Mouse (Mus musculus) MEL (cell line): ENCODE data around the gene Gsk3b. TPM values are rescaled to one million over a fixed set of nuclear protein-coding genes. Genes with fewer than 3 reads are reported as not detected.

ENCODE experiments used
- DNase-seq: peaks from one replicate; pipeline ENCODE4 v3.0.0; 2011; ENCODE audit warnings: low read depth, low spot score
- H3K27ac ChIP-seq: 2 replicates; pipeline ENCODE4 v1.5.1; 2012; ENCODE audit warnings: low read depth, mild to moderate bottlenecking, control low read depth, low read length, moderate library complexity; ENCODE audit not compliant: control insufficient read depth
- H3K27me3 ChIP-seq, 2 experiments: fragments of 150-350 bp in 1 of 2; sonication (generic) in 1 of 2; 2 replicates each; pipeline ENCODE4 v1.6.1; 2012; ENCODE audit warnings: low read length in 2 of 2, mild to moderate bottlenecking in 2 of 2, improper control_type of control experiment in 1 of 2, moderate library complexity in 1 of 2; ENCODE audit not compliant: insufficient read depth in 2 of 2, control insufficient read depth in 1 of 2
- H3K36me3 ChIP-seq, 2 experiments: 2 replicates each; pipeline ENCODE4 v1.6.1; 2012 to 2014; ENCODE audit warnings: low read length in 2 of 2, improper control_type of control experiment in 1 of 2, inconsistent platforms in 1 of 2, mild to moderate bottlenecking in 1 of 2; ENCODE audit not compliant: insufficient read depth in 2 of 2, control insufficient read depth in 1 of 2
- H3K4me1 ChIP-seq, 2 experiments: fragments of 150-350 bp in 1 of 2; sonication (generic) in 1 of 2; 2 replicates each; pipeline ENCODE4 v1.6.1; 2012; ENCODE audit warnings: low read length in 2 of 2, improper control_type of control experiment in 1 of 2, mild to moderate bottlenecking in 1 of 2; ENCODE audit not compliant: insufficient read depth in 2 of 2, control insufficient read depth in 1 of 2
- H3K4me3 ChIP-seq, 2 experiments: fragments of 150-350 bp in 1 of 2; sonication (generic) in 1 of 2; 2 replicates each; pipeline ENCODE4 v1.5.1; 2012; ENCODE audit warnings: low read depth in 2 of 2, low read length in 2 of 2, mild to moderate bottlenecking in 2 of 2, moderate library complexity in 2 of 2, control low read depth in 1 of 2, improper control_type of control experiment in 1 of 2; ENCODE audit not compliant: control insufficient read depth in 1 of 2, insufficient read depth in 1 of 2
- H3K79me2 ChIP-seq: 2 replicates; pipeline ENCODE4 v1.6.1; 2012; ENCODE audit warnings: mild to moderate bottlenecking, low read length, moderate library complexity; ENCODE audit not compliant: control insufficient read depth, poor library complexity, insufficient read depth
- H3K9ac ChIP-seq: 2 replicates; pipeline ENCODE4 v1.6.1; 2012; ENCODE audit warnings: low read depth, mild to moderate bottlenecking, control low read depth, low read length, moderate library complexity; ENCODE audit not compliant: control insufficient read depth, poor library complexity, severe bottlenecking
- H3K9me3 ChIP-seq: fragments of 150-350 bp; sonication (generic); replicated peaks from 2 replicates; pipeline ENCODE4 v1.6.1; 2012; ENCODE audit warnings: mild to moderate bottlenecking, low read length, improper control_type of control experiment, moderate library complexity; ENCODE audit not compliant: insufficient read depth
- BHLHE40 ChIP-seq: IDR thresholded peaks from 2 replicates; pipeline ENCODE4 v1.6.1; 2012; ENCODE audit warnings: low read depth, mild to moderate bottlenecking, inconsistent platforms, low read length, improper control_type of control experiment, borderline replicate concordance
- CHD1 ChIP-seq: IDR thresholded peaks from 2 replicates; pipeline ENCODE4 v1.6.1; 2012; ENCODE audit warnings: low read depth, mild to moderate bottlenecking, inconsistent platforms, low read length, improper control_type of control experiment
- CHD2 ChIP-seq: IDR thresholded peaks from 2 replicates; pipeline ENCODE4 v1.6.1; 2011; ENCODE audit warnings: low read length, improper control_type of control experiment
- CTCF ChIP-seq, 3 experiments: IDR thresholded peaks in 2 of 3; conservative IDR thresholded peaks in 1 of 3; 2 replicates each; pipeline ENCODE4 v1.5.1; 2011 to 2012; ENCODE audit warnings: low read length in 3 of 3, low read depth in 2 of 3, mild to moderate bottlenecking in 2 of 3, improper control_type of control experiment in 1 of 3, inconsistent platforms in 1 of 3, mixed read lengths in 1 of 3, moderate library complexity in 1 of 3; ENCODE audit not compliant: control insufficient read depth in 1 of 3, insufficient read depth in 1 of 3, poor library complexity in 1 of 3, severe bottlenecking in 1 of 3
- E2F4 ChIP-seq: IDR thresholded peaks from 2 replicates; pipeline ENCODE4 v1.6.1; 2011; ENCODE audit warnings: low read depth, low read length, improper control_type of control experiment, borderline replicate concordance
- ELF1 ChIP-seq: IDR thresholded peaks from 2 replicates; pipeline ENCODE4 v1.6.1; 2014; ENCODE audit warnings: low read depth, mild to moderate bottlenecking, inconsistent platforms, low read length, improper control_type of control experiment, moderate library complexity
- EP300 ChIP-seq, 2 experiments: IDR thresholded peaks; 2 replicates each; pipeline ENCODE4 v1.6.1; 2011; ENCODE audit warnings: improper control_type of control experiment in 2 of 2, low read length in 2 of 2, low read depth in 1 of 2, mild to moderate bottlenecking in 1 of 2
- ETS1 ChIP-seq: IDR thresholded peaks from 2 replicates; pipeline ENCODE4 v1.6.1; 2012; ENCODE audit warnings: low read depth, mild to moderate bottlenecking, inconsistent platforms, low read length, improper control_type of control experiment, moderate library complexity
- GABPA ChIP-seq: IDR thresholded peaks from 2 replicates; pipeline ENCODE4 v1.6.1; 2012; ENCODE audit warnings: low read depth, mild to moderate bottlenecking, inconsistent platforms, low read length, improper control_type of control experiment, moderate library complexity
- GATA1 ChIP-seq: IDR thresholded peaks from 2 replicates; pipeline ENCODE4 v1.6.1; 2011; ENCODE audit warnings: low read depth, low read length, improper control_type of control experiment
- HCFC1 ChIP-seq: IDR thresholded peaks from 2 replicates; pipeline ENCODE4 v1.6.1; 2012; ENCODE audit warnings: low read depth, mild to moderate bottlenecking, inconsistent platforms, low read length, improper control_type of control experiment, moderate library complexity
- JUND ChIP-seq: IDR thresholded peaks from 2 replicates; pipeline ENCODE4 v1.6.1; 2011; ENCODE audit warnings: low read depth, mild to moderate bottlenecking, improper control_type of control experiment, low read length
- KAT2A ChIP-seq: conservative IDR thresholded peaks from 2 replicates; pipeline ENCODE4 v1.6.1; 2012; ENCODE audit warnings: low read depth, low read length, improper control_type of control experiment, inconsistent platforms
- MAFK ChIP-seq: IDR thresholded peaks from 2 replicates; pipeline ENCODE4 v1.6.1; 2011; ENCODE audit warnings: low read depth, mild to moderate bottlenecking, low read length, improper control_type of control experiment, borderline replicate concordance
- MAX ChIP-seq: IDR thresholded peaks from 2 replicates; pipeline ENCODE4 v1.6.1; 2011; ENCODE audit warnings: low read length, improper control_type of control experiment
- MAZ ChIP-seq: IDR thresholded peaks from 2 replicates; pipeline ENCODE4 v1.6.1; 2012; ENCODE audit warnings: low read depth, mild to moderate bottlenecking, inconsistent platforms, low read length, improper control_type of control experiment
- MEF2A ChIP-seq: IDR thresholded peaks from 2 replicates; pipeline ENCODE4 v1.6.1; 2014; ENCODE audit warnings: low read depth, mild to moderate bottlenecking, inconsistent platforms, low read length, improper control_type of control experiment; ENCODE audit not compliant: poor library complexity, insufficient replicate concordance, severe bottlenecking; ENCODE audit errors: extremely low read depth
- MXI1 ChIP-seq: IDR thresholded peaks from 2 replicates; pipeline ENCODE4 v1.6.1; 2011; ENCODE audit warnings: mild to moderate bottlenecking, low read depth, low read length, improper control_type of control experiment
- MYB ChIP-seq: IDR thresholded peaks from 2 replicates; pipeline ENCODE4 v1.6.1; 2011; ENCODE audit warnings: mild to moderate bottlenecking, low read depth, low read length, improper control_type of control experiment
- MYC ChIP-seq: IDR thresholded peaks from 2 replicates; pipeline ENCODE4 v1.6.1; 2011; ENCODE audit warnings: low read depth, mild to moderate bottlenecking, low read length, improper control_type of control experiment, moderate library complexity
- NELFE ChIP-seq: IDR thresholded peaks from 2 replicates; pipeline ENCODE4 v1.6.1; 2011; ENCODE audit warnings: low read depth, low read length, improper control_type of control experiment
- NRF1 ChIP-seq: IDR thresholded peaks from 2 replicates; pipeline ENCODE4 v1.6.1; 2014; ENCODE audit warnings: low read depth, mild to moderate bottlenecking, inconsistent platforms, low read length, improper control_type of control experiment, moderate library complexity; ENCODE audit not compliant: poor library complexity, insufficient read depth, severe bottlenecking
- POLR2A ChIP-seq, 2 experiments: IDR thresholded peaks; 2 replicates each; pipeline ENCODE4 v1.6.1; 2011 to 2012; ENCODE audit warnings: low read length in 2 of 2, mild to moderate bottlenecking in 2 of 2, control low read depth in 1 of 2, improper control_type of control experiment in 1 of 2, low read depth in 1 of 2, moderate library complexity in 1 of 2; ENCODE audit not compliant: control insufficient read depth in 1 of 2, insufficient read depth in 1 of 2, poor library complexity in 1 of 2
- POLR2AphosphoS2 ChIP-seq: IDR thresholded peaks from 2 replicates; pipeline ENCODE4 v1.6.1; 2011; ENCODE audit warnings: low read length, improper control_type of control experiment
- POLR2AphosphoS5 ChIP-seq: IDR thresholded peaks from 2 replicates; pipeline ENCODE4 v1.6.1; 2012; ENCODE audit warnings: low read depth, borderline replicate concordance, mild to moderate bottlenecking, inconsistent platforms, low read length, moderate library complexity, mixed read lengths
- RAD21 ChIP-seq: IDR thresholded peaks from 2 replicates; pipeline ENCODE4 v1.6.1; 2011; ENCODE audit warnings: mild to moderate bottlenecking, low read depth, low read length, improper control_type of control experiment
- RCOR1 ChIP-seq: IDR thresholded peaks from 2 replicates; pipeline ENCODE4 v1.6.1; 2012; ENCODE audit warnings: low read depth, mild to moderate bottlenecking, inconsistent platforms, low read length, improper control_type of control experiment
- SMC3 ChIP-seq: IDR thresholded peaks from 2 replicates; pipeline ENCODE4 v1.6.1; 2011; ENCODE audit warnings: low read depth, low read length, improper control_type of control experiment
- TAL1 ChIP-seq: IDR thresholded peaks from 2 replicates; pipeline ENCODE4 v1.6.1; 2012; ENCODE audit warnings: mild to moderate bottlenecking, inconsistent platforms, low read length, moderate library complexity, mixed read lengths
- TBP ChIP-seq: IDR thresholded peaks from 2 replicates; pipeline ENCODE4 v1.8.0; 2011; ENCODE audit warnings: low read depth, low read length, improper control_type of control experiment
- TCF12 ChIP-seq: IDR thresholded peaks from 2 replicates; pipeline ENCODE4 v1.6.1; 2014; ENCODE audit warnings: low read depth, mild to moderate bottlenecking, inconsistent platforms, low read length, improper control_type of control experiment, moderate library complexity
- UBTF ChIP-seq: IDR thresholded peaks from 2 replicates; pipeline ENCODE4 v1.6.1; 2012; ENCODE audit warnings: low read depth, mild to moderate bottlenecking, inconsistent platforms, low read length, improper control_type of control experiment, moderate library complexity, borderline replicate concordance; ENCODE audit not compliant: insufficient read depth
- USF1 ChIP-seq: IDR thresholded peaks from 2 replicates; pipeline ENCODE4 v1.6.1; 2014; ENCODE audit warnings: low read depth, mild to moderate bottlenecking, inconsistent platforms, low read length, improper control_type of control experiment, moderate library complexity
- USF2 ChIP-seq, 2 experiments: IDR thresholded peaks; 2 replicates each; pipeline ENCODE4 v1.6.1; 2011 to 2012; ENCODE audit warnings: improper control_type of control experiment in 2 of 2, low read length in 2 of 2, borderline replicate concordance in 1 of 2, inconsistent platforms in 1 of 2, low read depth in 1 of 2, mild to moderate bottlenecking in 1 of 2; ENCODE audit not compliant: insufficient read depth in 1 of 2
- ZC3H11A ChIP-seq: IDR thresholded peaks from 2 replicates; pipeline ENCODE4 v1.6.1; 2012; ENCODE audit warnings: low read depth, mild to moderate bottlenecking, inconsistent platforms, low read length, improper control_type of control experiment
- ZKSCAN1 ChIP-seq: IDR thresholded peaks from 2 replicates; pipeline ENCODE4 v1.6.1; 2012; ENCODE audit warnings: low read depth, mild to moderate bottlenecking, inconsistent platforms, low read length, improper control_type of control experiment, moderate library complexity
- ZMIZ1 ChIP-seq: IDR thresholded peaks from 2 replicates; pipeline ENCODE4 v1.6.1; 2012; ENCODE audit warnings: low read depth, mild to moderate bottlenecking, inconsistent platforms, low read length, improper control_type of control experiment, moderate library complexity
- ZNF384 ChIP-seq: IDR thresholded peaks from 2 replicates; pipeline ENCODE4 v1.6.1; 2012; ENCODE audit warnings: low read depth, mild to moderate bottlenecking, inconsistent platforms, low read length, improper control_type of control experiment
- polyA plus RNA-seq, 2 experiments: library from polyadenylated mRNA; stranded (reverse) in 1 of 2; unstranded in 1 of 2; fragments of >175 nt in 1 of 2; fragments of >200 nt in 1 of 2; gene quantifications; 2 replicates each; pipeline versions ENCODE4 v1.2.1 to v1.2.4; 2012; ENCODE audit warnings: low replicate concordance in 2 of 2, low read depth in 1 of 2; ENCODE audit not compliant: insufficient read length in 2 of 2, insufficient read depth in 1 of 2, missing spikeins in 1 of 2
- total RNA-seq: library from RNA; depleted of rRNA; stranded (reverse); fragments of 300-350 nt; gene quantifications from 2 replicates; pipeline ENCODE4 v1.2.3, GENCODE M21; 2012

Gsk3b gene
- total and polyA plus RNA-seq, 3 experiments: 8.8 to 20.1 TPM; not detected in 1

GRCm38 (mm10) chr16:38105453-38105852, 16.7 kb downstream of the Gsk3b start:
- Histone ChIP-seq H3K79me2 (peaks cover 33% of the 10 kb centered on the region), H3K9me3 (no peaks in the 10 kb centered on the region), H3K27me3 (no peaks in the 10 kb centered on the region), H3K4me3 (no peak overlapping the region), H3K36me3 (peaks cover 2 to 16% of the 10 kb centered on the region in 2 experiments), H3K9ac (no peak overlapping the region), H3K27ac (no peak overlapping the region), H3K4me1 (peaks cover 11 to 12% of the 10 kb centered on the region in 2 experiments)
- peak; percentile 73 for DNase-seq
- TF ChIP-seq ZNF384 (no peak), MAX (peak; percentile 72), POLR2AphosphoS2 (no peak), KAT2A (no peak), NELFE (no peak), SMC3 (no peak), GABPA (no peak), HCFC1 (no peak), TBP (no peak), USF2 (IDR thresholded peaks at IDR 0.05; ENCODE audit: borderline replicate concordance in 1 of 2, insufficient read depth in 1 of 2, low read depth in 1 of 2, low read length in 2 of 2) (no peak), BHLHE40 (peak; percentile 89), CHD1 (no peak), MYC (no peak; the same call in 1 of the 2 replicates), MAZ (no peak), RAD21 (no peak), ZMIZ1 (no peak), MAFK (no peak), MYB (no peak), MEF2A (no peak), EP300 (IDR thresholded peaks at IDR 0.05; ENCODE audit: low read depth in 1 of 2, low read length in 2 of 2) (peak; percentile 8; a peak in 1 of 4 replicates), TAL1 (no peak), TCF12 (no peak), GATA1 (peak; percentile 55), JUND (no peak), MXI1 (no peak), POLR2A (IDR thresholded peaks at IDR 0.05; ENCODE audit: control insufficient read depth in 1 of 2, insufficient read depth in 1 of 2, low read depth in 1 of 2, low read length in 2 of 2, poor library complexity in 1 of 2) (no peak), ETS1 (0 out of 2 replicates have a peak, but pooled peaks have one; percentile 8), CTCF (IDR thresholded peaks at IDR 0.05 in 2 of 3, conservative IDR thresholded peaks at IDR 0.05 in 1 of 3; ENCODE audit: control insufficient read depth in 1 of 3, insufficient read depth in 1 of 3, low read depth in 2 of 3, low read length in 3 of 3, poor library complexity in 1 of 3, severe bottlenecking in 1 of 3) (no peak), ZKSCAN1 (no peak), USF1 (peak; percentile 86), UBTF (no peak), ELF1 (no peak), NRF1 (no peak), POLR2AphosphoS5 (no peak), ZC3H11A (no peak), CHD2 (no peak), RCOR1 (peak; percentile 61; the same call in 1 of the 2 replicates), E2F4 (no peak)
